In the genomic region with DNA sequence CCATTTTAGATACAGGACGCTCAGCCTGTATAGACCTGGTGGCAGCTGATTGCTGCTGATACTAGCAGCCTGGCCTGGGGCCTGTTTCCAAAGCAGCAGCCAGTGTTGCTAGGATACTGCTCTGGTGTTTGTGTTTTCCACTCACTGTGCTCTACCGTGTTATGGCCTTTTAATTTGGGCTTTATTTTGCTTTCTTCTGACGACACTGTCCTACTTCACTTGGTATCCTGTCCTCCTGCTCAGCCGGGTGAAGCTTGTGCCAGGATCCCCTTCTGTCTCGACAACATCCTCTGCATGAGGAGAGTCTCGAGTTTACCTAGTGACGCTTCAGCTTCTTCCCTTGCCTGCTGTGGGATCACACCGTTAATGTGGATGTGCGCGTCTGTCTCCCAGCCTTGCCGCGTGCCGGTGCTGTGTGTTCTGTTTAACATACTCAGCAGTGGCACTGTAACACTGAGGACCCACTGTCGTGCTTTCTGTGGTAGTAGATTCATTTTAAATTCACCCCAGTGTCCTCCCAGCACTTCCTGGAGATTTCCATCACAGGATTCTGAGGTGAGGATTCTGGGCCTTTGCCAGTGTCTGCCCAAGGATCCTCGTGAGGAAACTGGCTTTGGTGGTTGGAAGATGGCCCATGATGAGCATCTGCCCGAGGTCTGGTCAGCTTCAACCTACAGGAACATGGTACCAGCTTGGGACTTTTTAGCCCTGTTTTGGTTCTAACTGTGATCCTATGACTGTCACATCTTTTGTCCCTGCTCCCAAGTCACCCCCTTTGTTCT, we compare ENCODE assay signal across 7 mouse cellular contexts. TPM values are rescaled to one million over a fixed set of nuclear protein-coding genes. Genes with fewer than 3 reads are reported as not detected.
DNase-seq lines count a peak whose midpoint lies in the region; ATAC-seq and TF ChIP-seq lines count a peak whose summit lies in the region.

No protein-coding gene starts in this region.

- no peak overlapping the region for H3K27ac ChIP-seq in midbrain, embryonic 11.5 days (ENCODE audit: low read depth, low read length)
- H3K27ac ChIP-seq in midbrain, embryonic 10.5 days (replicated peaks), result no peak overlapping the region
- H3K27ac ChIP-seq in forebrain, postnatal 0 days (ENCODE audit: low read depth, low read length), result peak overlapping the region; percentile 60
- H3K27ac ChIP-seq in hindbrain, embryonic 14.5 days, result peak overlapping the region; percentile 69
- no peak overlapping the region for H3K27ac ChIP-seq in liver, embryonic 16.5 days (ENCODE audit: low read length)

- no peaks in the 10 kb centered on the region for H3K4me1 ChIP-seq in midbrain, embryonic 11.5 days (ENCODE audit: control insufficient read depth, insufficient read depth, low read length)
- 0 out of 2 replicates have a peak, but pooled peaks cover 4% of the 10 kb centered on the region for H3K4me1 ChIP-seq in midbrain, embryonic 10.5 days
- no peaks in the 10 kb centered on the region for H3K4me1 ChIP-seq in forebrain, postnatal 0 days (ENCODE audit: insufficient read depth)
- H3K4me1 ChIP-seq in hindbrain, embryonic 14.5 days (replicated peaks; ENCODE audit: control insufficient read depth, insufficient read depth, low read length), result peaks cover 14% of the 10 kb centered on the region
- H3K4me1 ChIP-seq in liver, embryonic 16.5 days (ENCODE audit: control insufficient read depth, low read depth, low read length), result no peaks in the 10 kb centered on the region; the same call in 1 of the 2 replicates

- H3K36me3 ChIP-seq in midbrain, embryonic 11.5 days (ENCODE audit: control insufficient read depth, insufficient read depth, low read length), result no peaks in the 10 kb centered on the region; the same call in none of the 2 replicates
- peaks cover 56% of the 10 kb centered on the region for H3K36me3 ChIP-seq in midbrain, embryonic 10.5 days
- peaks cover 56% of the 10 kb centered on the region for H3K36me3 ChIP-seq in forebrain, postnatal 0 days (ENCODE audit: insufficient read depth)
- H3K36me3 ChIP-seq in hindbrain, embryonic 14.5 days (replicated peaks; ENCODE audit: control insufficient read depth, insufficient read depth), result peaks cover 64% of the 10 kb centered on the region
- peaks cover 27% of the 10 kb centered on the region for H3K36me3 ChIP-seq in liver, embryonic 16.5 days (ENCODE audit: control insufficient read depth, insufficient read depth)

- no peak overlapping the region for H3K4me3 ChIP-seq in midbrain, embryonic 11.5 days (ENCODE audit: low read depth, low read length)
- no peak overlapping the region for H3K4me3 ChIP-seq in midbrain, embryonic 10.5 days
- no peak overlapping the region for H3K4me3 ChIP-seq in forebrain, postnatal 0 days (ENCODE audit: low read depth, low read length)
- H3K4me3 ChIP-seq in hindbrain, embryonic 14.5 days (replicated peaks; ENCODE audit: low read length), result no peak overlapping the region
- no peak overlapping the region for H3K4me3 ChIP-seq in liver, embryonic 16.5 days (ENCODE audit: low read depth, low read length)

- H3K27me3 ChIP-seq in midbrain, embryonic 11.5 days (ENCODE audit: control insufficient read depth, insufficient read depth, low read length), result no peaks in the 10 kb centered on the region
- H3K27me3 ChIP-seq in midbrain, embryonic 10.5 days (ENCODE audit: low read depth, poor library complexity, severe bottlenecking), result no peaks in the 10 kb centered on the region
- no peaks in the 10 kb centered on the region for H3K27me3 ChIP-seq in forebrain, postnatal 0 days (ENCODE audit: insufficient read depth, low read length)
- no peaks in the 10 kb centered on the region for H3K27me3 ChIP-seq in hindbrain, embryonic 14.5 days (ENCODE audit: control insufficient read depth, insufficient read depth, low read length)
- H3K27me3 ChIP-seq in liver, embryonic 16.5 days (ENCODE audit: control insufficient read depth, insufficient read depth, low read depth, low read length), result no peaks in the 10 kb centered on the region

- no peak overlapping the region for H3K9ac ChIP-seq in midbrain, embryonic 11.5 days (ENCODE audit: low read length)
- H3K9ac ChIP-seq in forebrain, postnatal 0 days, result 0 out of 2 replicates have a peak overlapping the region, but pooled peaks have one; percentile 14
- 0 out of 2 replicates have a peak overlapping the region, but pooled peaks have one; percentile 31 for H3K9ac ChIP-seq in hindbrain, embryonic 14.5 days
- H3K9ac ChIP-seq in liver, embryonic 16.5 days (ENCODE audit: low read depth, low read length), result no peak overlapping the region

- no peak for DNase-seq in midbrain, embryonic 11.5 days (ENCODE audit: low spot score, missing footprints)
- DNase-seq in midbrain, embryonic 10.5 days (ENCODE audit: low spot score), result no peak
- peak; percentile 66 for DNase-seq in forebrain, postnatal 0 days
- peak; percentile 69 for DNase-seq in hindbrain, embryonic 14.5 days (ENCODE audit: low spot score)
- DNase-seq in skeletal muscle tissue, adult 2 months (ENCODE audit: low read depth, low spot score), result peak; percentile 30
- DNase-seq in thymus, adult 18-20 months, result no peak

- no peaks in the 10 kb centered on the region for H3K9me3 ChIP-seq in midbrain, embryonic 11.5 days (ENCODE audit: control insufficient read depth, low read length)
- no peaks in the 10 kb centered on the region for H3K9me3 ChIP-seq in midbrain, embryonic 10.5 days (replicated peaks)
- no peaks in the 10 kb centered on the region for H3K9me3 ChIP-seq in forebrain, postnatal 0 days (ENCODE audit: low read length)
- H3K9me3 ChIP-seq in hindbrain, embryonic 14.5 days (ENCODE audit: control insufficient read depth, low read length), result no peaks in the 10 kb centered on the region
- no peaks in the 10 kb centered on the region for H3K9me3 ChIP-seq in liver, embryonic 16.5 days (replicated peaks; ENCODE audit: control insufficient read depth, low read length)

- no peak overlapping the region for H3K4me2 ChIP-seq in midbrain, embryonic 11.5 days
- H3K4me2 ChIP-seq in forebrain, postnatal 0 days (ENCODE audit: low read depth), result no peak overlapping the region
- peak overlapping the region; percentile 29; the same call in 1 of the 2 replicates for H3K4me2 ChIP-seq in hindbrain, embryonic 14.5 days (replicated peaks)
- no peak overlapping the region for H3K4me2 ChIP-seq in liver, embryonic 16.5 days (ENCODE audit: low read depth, low read length)

- ATAC-seq in midbrain, embryonic 11.5 days (ENCODE audit: low FRiP score), result peak; percentile 65; the same call in 1 of the 2 replicates
- ATAC-seq in forebrain, postnatal 0 days, result peak; percentile 86
- peak; percentile 72; the same call in 1 of the 2 replicates for ATAC-seq in hindbrain, embryonic 14.5 days (ENCODE audit: low FRiP score)
- peak; percentile 33; the same call in 1 of the 2 replicates for ATAC-seq in liver, embryonic 16.5 days (ENCODE audit: low read depth)

- WGBS in midbrain, embryonic 11.5 days, result 77% methylated on average over 16 of the region's 16 CpGs
- WGBS in midbrain, embryonic 10.5 days, result 81% methylated on average over 16 of the region's 16 CpGs
- 31% methylated on average over 16 of the region's 16 CpGs for WGBS in forebrain, postnatal 0 days
- 38% methylated on average over 16 of the region's 16 CpGs for WGBS in hindbrain, embryonic 14.5 days
- 77% methylated on average over 16 of the region's 16 CpGs for WGBS in liver, embryonic 16.5 days (ENCODE audit: insufficient replicate concordance)

- TF ChIP-seq CTCF in forebrain, postnatal 0 days (IDR thresholded peaks at IDR 0.05; ENCODE audit: low read depth), result no peak

RNA-seq across cellular contexts. Expression of a gene that starts 50.6 kb away (rescaled TPM):
- polyA plus RNA-seq in midbrain, embryonic 11.5 days (2014; fragmentation: Nextera tagmentation; extraction: Ambion mirVana), result 45.8 and 46.8 TPM in 2 replicates
- 35.0 and 36.2 TPM in 2 replicates for polyA plus RNA-seq in midbrain, embryonic 10.5 days (2016; fragmentation: Nextera tagmentation; extraction: Ambion mirVana)
- 77.9 and 92.5 TPM in 2 replicates for total RNA-seq in forebrain, postnatal 0 days (2014; rRNA removed)
- 12.6 and 17.8 TPM in 2 replicates for polyA plus RNA-seq in forebrain, postnatal 0 days (2015; fragmentation: Nextera tagmentation; extraction: Ambion mirVana)
- 34.2 and 36.5 TPM in 2 replicates for polyA plus RNA-seq in hindbrain, embryonic 14.5 days (2014; fragmentation: Nextera tagmentation; extraction: Ambion mirVana)
- 41.9 and 42.0 TPM in 2 replicates for polyA plus RNA-seq in liver, embryonic 16.5 days (2015; fragmentation: Nextera tagmentation; extraction: Ambion mirVana)

Comparison
In these comparisons a context has a peak if more than half of its experiments do, and no peak if none do; other contexts are left out.
1. ATAC-seq: peak in every context shown above with its lines; median percentile 86 in forebrain, postnatal 0 days; 72 in hindbrain, embryonic 14.5 days; 65 in midbrain, embryonic 11.5 days; 33 in liver, embryonic 16.5 days.
2. DNase-seq: peak in forebrain, postnatal 0 days (single experiment), hindbrain, embryonic 14.5 days (single experiment) and skeletal muscle tissue, adult 2 months (single experiment); none in midbrain, embryonic 11.5 days (single experiment), midbrain, embryonic 10.5 days (single experiment) and thymus, adult 18-20 months (0 of 2).
3. H3K27ac ChIP-seq: peak in forebrain, postnatal 0 days (single experiment) and hindbrain, embryonic 14.5 days (single experiment); none in midbrain, embryonic 11.5 days (single experiment), midbrain, embryonic 10.5 days (single experiment) and liver, embryonic 16.5 days (single experiment).
4. H3K9ac ChIP-seq: peak in forebrain, postnatal 0 days (single experiment) and hindbrain, embryonic 14.5 days (single experiment); none in midbrain, embryonic 11.5 days (single experiment) and liver, embryonic 16.5 days (single experiment).